Mouse (Mus musculus): ENCODE measurements around the gene Ube2i.

Ube2i gene

DNA sequence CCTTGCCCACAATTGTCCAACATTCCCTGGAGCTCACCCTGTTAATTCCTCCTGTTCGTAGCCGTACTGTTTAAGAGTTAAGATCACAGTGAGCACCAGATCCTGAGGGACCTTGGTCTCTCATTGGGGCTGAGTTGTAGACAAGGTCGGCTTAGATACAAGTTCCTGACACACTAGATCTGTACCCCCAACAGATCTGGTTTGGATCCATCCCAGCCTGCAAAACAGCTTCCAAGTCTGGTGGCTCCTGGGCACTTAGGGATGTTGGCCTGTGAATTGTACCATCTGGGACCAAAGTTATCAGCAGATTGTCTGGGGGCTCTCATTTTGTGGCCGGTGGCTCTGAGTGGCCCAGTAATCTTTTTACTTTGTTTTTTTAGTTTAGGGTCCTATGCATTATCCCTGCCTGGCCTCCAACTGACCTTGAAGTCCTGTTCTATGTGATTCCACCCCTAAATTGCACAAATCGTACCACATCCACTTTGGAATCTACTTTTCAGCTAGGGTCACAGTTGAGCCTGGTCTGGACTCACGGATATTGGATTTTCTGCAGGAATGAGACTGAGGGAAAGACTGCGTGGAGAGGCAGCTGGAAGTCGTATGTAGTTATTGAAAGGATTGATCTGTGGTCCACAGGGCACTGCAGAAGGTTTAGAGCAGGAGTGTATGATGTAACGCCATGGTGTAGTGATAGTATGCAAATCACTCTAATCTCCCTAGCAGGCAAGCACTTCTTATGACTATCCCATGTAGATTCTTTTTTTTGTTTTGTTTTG is at the start of gene Ube2i:
Gene Ube2i, minus strand, starts transcription at position 52 of the 776 bp plus-strand sequence.
- no peak for DNase-seq

DNA sequence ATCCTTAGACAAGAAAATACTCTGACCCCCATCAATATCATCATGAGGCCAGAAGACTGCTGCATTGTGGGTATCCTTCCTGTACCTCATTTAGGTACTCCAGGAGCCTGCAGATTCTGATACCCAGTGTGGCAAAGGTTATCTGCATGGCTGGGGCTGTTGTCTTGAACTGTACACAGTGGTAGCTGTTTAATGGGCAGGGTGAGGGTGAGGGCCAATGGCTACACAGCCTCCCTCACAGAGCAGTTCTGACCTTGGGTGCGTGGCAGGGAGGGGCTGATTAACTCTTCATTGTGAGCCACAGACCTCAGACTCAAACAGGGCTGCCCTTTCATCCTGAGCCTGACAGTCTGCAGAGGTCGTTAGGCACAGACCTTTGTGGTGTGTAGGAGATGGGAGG is 48.5 kb upstream of the Ube2i start:
- no peak for DNase-seq

DNA sequence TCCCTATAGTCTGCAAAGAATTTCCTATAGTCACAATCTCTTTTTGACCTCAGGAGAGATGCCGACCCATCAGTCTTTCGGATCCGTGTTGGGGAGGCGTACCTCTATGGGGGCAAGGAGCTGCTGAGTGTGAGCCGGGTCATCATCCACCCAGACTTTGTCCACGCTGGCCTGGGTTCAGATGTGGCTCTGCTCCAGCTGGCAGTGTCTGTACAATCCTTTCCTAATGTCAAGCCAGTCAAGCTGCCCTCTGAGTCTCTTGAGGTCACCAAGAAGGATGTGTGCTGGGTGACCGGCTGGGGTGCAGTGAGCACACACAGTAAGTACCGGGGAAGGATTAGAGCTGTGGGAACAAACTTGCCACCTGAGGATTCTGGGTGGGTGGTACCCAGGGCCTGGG is 46.4 kb upstream of the Ube2i start:
- no peak for DNase-seq

DNA sequence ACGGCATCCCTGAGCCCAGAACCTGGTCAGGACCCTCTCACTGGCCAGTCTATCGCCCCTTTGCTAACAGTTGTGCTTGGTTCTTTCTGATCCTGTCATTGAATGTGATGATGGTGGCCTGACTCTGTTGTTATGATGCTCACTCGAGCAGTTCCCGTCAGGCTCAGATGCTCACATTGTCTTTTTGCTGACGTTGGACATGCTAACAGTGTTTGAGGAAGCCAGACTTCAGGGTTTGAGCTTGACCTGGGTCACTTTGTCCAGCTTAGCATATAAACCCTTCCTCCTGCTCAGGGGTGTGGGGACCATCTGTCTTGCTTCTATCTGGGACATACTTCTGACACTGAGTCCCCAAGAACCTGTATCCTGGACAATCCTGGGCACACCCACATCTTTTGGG is 43.9 kb upstream of the Ube2i start, which contains the start of gene Prss29:
Gene Prss29, plus strand, starts transcription at position 301 of the 400 bp plus-strand sequence.
- no peak for DNase-seq

DNA sequence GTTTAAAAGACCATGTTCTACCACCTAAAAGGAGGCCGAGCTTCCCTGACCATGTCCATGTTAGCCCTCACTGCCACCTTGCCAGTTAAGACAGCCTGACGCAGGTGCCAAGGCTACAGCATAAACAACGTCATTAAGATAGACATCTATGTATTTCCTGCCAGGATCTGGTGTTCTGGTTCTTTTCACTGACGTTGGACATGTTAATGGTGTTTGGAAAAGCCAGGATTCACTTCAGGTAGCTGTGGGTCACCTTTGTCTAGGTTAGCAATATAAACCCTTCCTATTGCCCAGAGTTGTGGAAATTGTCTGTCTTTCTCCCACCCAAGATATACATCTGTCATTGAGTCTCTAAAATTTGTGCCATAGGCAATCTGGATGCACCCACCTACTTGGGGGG is 33.9 kb upstream of the Ube2i start, which contains the start of gene Prss28:
Gene Prss28, plus strand, starts transcription at position 301 of the 400 bp plus-strand sequence.
- no peak for DNase-seq

DNA sequence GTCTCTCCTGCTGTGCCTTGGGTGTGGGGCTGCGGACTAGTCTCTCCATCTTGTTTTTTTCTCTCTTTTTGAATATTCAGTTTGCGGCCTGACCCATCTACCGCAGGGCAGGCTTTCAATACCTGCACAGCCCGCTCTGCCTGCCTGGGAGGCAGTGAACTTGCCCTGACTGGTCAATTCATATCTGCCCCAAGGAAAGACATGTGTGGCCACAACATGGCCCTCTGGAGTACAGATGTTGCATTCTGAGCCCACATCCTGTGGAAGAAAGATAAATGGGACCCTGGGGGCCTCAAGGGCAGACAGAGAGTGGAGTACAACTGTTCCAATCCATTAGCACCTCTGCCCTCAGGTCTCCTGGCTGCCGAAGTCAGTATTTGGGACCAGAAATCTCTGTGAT is 23.7 kb upstream of the Ube2i start, which contains the start of gene Prss34:
Gene Prss34, plus strand, starts transcription at position 301 of the 400 bp plus-strand sequence.
- DNase-seq: no peak

DNA sequence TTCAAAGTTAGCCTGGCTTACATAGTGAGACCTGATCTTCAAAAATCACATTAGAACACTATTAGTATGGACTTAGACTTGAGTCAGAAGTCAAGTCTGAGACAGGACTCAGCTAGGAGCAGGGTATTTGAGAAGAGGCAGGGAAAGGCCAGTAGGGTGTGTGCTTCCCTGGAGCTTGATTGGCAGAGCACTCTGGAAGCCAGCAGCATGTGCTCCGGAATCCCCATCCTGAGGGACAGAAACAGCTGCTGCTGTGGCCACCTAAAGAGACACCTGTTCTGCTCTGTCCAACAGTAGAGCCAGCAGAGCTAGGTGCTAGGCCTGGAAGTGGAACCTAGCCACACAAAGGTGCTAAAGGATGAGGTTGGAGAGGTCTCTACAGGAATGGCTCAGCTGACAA is 19.7 kb upstream of the Ube2i start:
- no peak for DNase-seq

DNA sequence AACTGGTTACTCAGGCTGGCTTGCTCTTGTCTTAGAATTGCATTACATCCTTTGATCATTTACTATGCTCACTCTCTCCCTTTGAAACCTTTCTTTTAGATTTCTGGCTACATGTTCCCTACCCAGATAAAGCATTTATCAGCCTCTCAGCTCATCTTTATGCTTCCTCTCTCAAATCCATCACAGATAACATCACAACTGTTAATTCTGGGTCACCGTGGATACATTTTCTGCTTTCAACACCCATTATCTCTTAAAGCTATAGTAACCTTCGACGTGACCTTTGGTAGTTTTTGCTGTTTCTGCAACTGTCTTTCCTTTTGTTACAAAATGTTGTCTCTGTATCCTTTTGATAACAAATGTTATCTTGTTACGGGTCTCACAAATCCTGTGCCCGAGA is 19.1 kb upstream of the Ube2i start:
- no peak for DNase-seq

DNA sequence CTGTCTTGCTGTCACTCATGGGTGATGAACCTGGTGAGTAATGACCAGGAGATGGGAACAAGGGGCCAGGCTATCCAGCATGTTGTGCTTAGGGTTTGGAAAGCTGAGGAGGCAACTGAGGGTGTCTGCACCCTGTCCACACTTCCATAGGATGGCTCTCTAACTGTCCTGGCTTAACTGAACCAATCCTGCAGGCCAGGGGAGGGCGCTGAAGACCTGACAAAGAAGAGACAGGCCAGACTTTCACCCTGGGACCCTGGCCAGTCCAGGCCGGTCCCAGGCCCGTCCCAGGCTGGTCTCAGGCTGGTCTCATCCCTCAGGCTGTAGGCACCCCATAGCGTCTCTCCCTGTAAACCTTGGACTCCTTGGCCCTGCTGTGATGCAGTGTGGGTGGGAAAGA is 16.0 kb upstream of the Ube2i start:
- DNase-seq: no peak

DNA sequence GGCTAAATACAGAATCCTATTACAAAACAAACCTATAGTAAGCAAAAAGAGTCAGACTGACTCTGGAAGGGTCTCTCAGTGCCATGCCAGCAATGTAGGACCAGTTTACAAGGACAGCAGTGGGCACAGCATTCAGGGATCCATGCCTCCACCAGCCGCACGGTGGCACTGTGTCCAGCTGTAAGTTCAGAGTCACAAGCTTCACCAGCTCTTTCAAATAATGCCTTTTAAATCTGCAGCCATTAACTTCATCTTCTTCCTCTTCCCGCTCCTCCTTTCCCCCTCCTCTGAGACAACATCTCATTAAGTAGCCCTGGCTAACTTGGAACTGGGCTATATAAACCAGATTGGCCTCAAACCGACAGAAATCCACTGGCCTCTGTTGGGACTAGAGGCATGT is 14.4 kb upstream of the Ube2i start:
- DNase-seq: peak; percentile 58 to 61

DNA sequence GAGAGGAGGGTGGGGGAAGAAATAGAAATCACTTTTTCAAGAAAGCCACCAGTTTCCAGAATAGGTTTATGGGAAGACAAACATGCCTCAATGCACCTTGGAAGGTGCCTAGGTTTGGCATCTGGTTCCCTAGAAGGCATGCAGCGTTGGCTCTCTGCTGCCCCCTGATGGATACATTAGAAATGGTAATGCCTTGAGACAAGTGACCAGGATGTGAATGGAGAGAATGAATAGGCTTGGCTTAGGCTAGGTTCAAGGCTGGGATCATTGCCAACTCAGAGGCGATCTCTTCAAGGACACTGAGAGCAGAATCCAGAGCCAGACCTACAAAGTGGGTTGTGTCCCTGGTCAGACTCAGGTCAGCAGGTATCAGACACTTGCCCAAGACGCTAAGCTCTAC is 10.6 kb upstream of the Ube2i start:
- peak; percentile 83 to 84 for DNase-seq

DNA sequence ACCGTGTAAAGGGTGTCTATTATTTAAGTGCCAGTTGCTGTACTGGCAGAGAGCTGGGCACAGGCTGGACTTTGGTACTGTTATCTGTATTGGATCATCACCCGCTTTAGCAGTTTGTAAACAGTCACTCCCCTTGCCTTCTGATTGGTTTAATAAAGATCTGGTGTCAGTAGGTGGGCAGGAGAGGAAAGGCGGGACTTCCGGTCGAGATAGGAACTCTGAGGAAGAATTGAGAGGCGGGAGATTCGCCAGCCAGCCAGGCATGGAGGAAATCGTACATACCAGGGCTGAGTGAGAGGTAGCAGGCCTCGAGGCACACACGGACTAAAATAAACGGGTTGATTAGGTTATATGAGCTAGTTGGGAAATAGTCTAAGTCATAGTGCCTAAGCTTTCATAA is 7.7 kb upstream of the Ube2i start:
- DNase-seq: peak; percentile 48 to 54

DNA sequence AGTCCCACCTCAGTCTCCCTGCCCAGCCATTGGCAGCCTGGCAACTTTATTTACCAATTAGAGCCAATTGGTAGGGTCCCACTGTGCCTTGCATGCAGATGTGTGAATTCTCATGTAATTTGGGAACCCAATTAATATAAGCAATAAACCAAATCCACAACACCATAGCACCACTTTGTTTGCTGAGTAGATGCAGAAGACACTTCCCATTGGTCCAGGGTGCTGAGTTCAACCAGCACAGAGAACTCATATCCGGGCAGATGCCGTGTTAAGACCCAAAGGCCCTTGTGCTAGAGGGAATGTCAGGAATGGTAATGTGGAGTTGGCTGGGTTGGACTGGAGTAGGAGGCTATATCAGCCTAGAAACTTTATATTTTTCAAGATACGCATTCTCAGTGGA is 1.4 kb upstream of the Ube2i start:
- no peak for DNase-seq

DNA sequence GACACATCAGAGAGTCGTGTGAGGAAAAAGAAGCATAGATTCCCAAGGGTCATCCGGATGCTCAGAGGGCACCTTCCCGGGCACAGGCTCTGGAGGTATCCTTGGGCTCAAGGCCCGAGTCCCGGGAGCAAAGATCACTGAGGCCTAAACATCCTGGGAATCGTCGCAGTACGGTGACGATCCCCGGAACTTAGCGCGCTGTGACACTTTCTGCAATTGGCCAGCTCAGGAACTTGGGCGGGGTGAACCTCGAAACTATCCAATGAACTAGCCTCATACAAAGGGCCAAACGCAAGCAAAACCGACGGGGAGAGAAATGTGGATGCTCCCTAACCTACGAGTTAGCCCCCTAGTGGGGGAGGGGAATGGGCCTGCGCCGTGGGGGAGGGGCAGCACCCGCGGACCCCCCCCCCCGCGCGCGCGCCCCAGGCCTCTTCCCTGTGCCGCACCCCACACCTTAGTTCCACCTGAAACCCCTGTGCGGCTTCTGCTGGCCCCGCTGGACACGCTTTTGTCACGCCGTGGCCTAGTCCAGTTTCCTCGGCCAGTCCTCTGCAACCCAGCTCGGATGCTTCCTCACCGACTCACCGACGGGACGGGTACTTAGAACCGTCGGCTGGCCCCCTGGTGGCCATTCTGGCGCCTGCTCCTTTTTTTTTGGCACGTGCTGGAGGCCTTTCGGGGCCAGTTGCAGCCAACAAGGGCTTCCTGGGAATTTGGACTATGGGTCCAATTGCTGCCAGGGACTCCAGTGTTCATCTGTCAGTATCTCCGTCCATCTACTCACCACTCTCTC is 518 bp downstream of the Ube2i start:
- peak; percentile 96 for DNase-seq

DNA sequence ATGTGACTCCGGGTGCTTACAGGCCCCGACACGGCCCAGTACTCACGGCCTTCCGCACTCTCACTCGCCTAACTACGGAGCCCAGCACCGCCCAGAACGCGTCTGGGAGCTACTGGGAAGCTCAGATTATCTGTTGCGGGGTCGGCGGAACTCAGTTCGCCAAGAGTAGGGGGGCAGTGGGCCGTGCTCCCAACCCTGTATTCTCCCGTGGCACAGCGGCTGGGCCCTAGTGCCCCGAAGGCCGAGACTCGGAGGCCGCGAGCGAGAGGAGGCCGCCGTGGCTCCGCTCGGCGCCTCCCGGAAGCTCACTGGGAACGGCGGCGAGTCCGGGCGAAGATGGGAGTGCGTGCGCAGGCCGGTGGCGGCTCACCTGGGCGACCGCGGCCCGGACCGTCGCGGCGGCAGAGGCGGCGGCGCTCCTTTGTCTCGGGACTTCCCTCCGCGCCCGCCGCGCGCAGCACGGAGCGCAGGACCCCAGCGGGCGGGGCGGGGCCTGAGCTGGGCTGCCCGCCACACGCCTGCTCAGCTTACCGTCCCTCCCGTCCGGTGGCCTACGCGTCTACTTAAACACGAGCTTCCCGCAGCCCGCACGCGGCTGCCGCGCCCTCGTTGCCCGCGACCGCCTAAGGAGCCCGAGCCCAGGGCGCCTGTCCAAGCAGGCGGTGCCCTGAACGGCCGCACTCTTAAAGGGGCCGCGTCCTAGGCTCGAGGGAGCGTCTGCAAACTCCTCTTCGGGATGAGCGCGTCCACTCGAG is 1.3 kb downstream of the Ube2i start:
- DNase-seq: peak; percentile 90 to 92

DNA sequence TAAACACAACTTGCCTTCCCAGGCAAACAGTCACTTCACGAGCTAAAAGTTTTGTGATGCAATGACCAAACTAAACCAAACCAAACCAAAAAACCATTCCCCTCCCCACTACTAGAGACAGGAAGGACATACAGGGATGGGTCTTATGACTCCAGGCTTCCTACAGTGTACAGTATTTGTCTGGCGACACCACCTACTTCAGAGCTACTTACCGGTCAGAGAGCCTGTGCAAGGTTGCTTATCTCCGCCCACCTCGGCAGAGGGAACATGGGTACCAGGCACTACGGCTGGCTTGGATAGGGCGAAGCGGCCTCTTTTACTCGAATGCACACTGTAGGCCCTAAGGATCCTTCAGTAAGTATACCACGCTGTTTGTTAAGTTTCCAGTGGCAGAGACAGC is 2.1 kb downstream of the Ube2i start:
- no peak for DNase-seq

DNA sequence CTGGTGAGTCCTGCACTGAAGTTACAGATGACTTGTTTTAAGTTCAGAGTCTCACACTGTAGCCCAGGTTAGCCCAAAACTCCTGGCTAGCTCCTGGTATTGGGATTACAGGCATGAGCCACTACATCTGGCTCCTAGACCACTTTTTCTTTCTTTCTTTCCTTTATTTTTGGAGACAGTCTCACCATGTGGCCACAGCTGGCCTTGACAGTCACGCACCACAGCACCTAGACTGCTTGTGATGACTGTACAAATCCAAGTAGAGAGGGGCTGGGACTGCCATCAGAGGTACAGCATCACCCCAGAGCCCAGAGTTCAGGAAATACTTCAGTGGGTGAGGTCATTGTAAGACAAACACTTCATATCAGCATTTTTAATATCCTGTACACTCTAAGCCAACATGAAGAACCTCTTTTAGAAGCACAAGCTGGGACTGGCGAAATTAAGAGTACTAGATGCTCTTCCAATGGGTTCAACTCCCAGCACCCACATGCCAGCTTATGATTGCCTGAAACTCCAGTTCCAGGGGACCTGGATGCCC is 3.6 kb downstream of the Ube2i start:
- no peak for DNase-seq

DNA sequence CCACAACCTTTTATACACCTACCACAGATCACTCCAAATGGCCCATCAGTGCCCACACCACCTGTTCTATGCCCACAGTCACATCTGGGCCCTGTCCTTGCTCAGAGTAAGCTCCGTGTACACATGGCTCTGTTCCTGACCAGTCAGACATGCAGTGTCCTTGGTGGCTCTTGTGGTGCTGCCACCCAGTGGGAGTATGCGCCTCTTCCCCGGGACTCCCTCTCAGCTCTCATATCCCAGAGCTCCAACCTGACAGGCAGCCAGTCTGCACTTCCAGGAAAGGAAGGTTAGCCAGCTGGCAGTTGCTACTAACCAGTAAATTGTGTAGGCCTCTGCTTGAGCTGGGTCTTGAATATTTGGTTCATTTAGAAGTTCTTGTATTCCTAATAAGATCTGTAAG is 10.0 kb downstream of the Ube2i start:
- no peak for DNase-seq

DNA sequence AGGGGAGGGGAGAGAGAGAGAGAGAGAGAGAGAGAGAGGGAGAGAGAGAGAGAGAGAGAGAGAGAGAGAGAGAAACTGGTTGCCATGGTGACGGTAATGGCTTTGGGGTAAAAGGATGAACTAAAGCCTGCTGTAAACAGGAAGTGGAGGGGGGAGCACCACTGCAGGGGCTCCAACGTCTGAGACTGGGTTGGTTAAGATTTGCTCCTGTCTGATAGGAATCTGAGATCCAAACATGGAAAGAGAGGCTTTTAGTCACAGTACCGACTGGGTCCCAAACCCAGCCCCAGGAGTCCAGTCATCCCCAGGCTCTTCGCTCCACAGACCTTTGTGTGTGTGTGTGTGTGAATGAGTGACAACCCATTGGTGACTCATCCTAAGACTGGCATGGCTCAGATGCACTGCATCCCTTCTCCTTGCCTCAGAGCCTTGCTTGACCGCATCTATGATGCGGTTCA is 16.6 kb downstream of the Ube2i start:
- peak in 1 of 2 experiments; percentile 35 for DNase-seq

DNA sequence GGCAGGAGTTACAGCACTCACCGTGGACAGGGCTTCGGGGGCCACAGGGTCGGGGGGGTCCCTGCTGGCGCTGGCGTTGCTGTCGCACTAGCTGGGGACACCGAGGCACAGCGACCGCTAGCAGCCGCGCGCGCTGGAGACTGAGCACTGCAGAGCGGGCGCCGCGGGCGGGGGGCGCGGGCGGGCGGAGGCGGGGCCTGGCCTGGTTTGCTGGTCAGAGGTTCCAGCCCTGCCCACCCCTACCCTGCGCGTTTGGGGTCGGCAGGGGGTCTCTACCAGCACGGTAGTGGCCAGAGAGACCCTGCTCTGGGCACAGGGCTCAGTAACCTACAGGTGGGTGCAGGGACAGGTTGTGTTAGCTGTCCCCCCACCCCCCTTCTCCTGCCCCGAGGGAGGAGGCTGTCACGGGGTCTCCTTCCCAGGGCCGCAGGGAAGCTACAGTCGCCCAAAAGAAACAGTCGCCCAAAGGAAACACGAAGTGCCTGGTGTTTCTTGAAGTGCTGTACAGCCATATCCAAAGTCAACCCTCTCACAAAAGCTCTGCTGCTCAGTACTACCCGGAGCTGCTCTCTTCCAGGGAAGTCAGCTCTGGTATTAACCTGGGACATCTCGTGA is 18.2 kb downstream of the Ube2i start, which contains the start of gene Baiap3:
Gene Baiap3, minus strand, starts transcription at position 225 of the 615 bp plus-strand sequence.
- no peak for DNase-seq

DNA sequence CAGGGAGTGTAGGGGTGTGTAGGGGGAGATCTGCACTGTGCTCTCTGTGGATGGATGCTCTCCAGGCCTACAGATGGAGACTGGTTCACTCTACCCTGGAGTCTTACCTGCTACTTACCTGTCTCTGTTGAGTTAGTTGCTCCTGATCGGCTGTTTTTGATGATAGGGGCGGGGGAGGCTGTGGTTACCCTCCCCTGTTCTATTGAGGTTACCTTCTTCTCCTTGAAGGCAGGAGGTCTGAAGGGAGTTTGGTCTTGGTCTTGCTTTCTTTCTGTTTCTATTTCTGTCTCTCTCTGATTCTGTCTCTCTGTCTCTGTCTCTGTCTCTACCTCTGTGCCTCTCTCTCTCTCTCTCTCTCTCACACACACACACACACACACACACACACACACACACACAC is 19.3 kb downstream of the Ube2i start:
- no peak for DNase-seq

DNA sequence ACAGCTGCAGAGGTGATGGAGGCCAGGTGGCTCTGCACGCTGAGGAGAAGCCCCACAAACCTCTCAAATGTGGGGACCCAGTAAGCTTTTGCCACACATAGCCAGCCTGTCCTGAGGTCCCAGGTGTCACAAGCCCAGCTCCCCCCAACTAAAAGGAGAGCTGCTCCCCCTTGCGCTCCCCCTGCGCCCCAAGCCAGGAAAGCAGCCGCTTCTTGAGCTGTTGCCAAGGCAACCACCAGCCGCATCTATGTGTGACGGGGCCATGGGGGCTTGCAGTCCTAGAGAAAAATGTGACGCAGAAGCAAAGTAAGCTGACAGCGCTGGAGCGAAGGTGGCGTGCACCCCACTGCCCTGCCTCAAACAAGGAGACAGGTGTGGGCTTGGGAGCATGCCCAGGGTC is 20.7 kb downstream of the Ube2i start:
- DNase-seq: no peak
